Mouse (Mus musculus): Measurements from ENCODE around the gene Nrgn. TPM values are rescaled to one million over a fixed set of nuclear protein-coding genes. Genes with fewer than 3 reads are reported as not detected.

The Nrgn gene
- total RNA-seq (2022): 1 to 10 TPM; 1.0 to 1.8 (median 1.5) TPM

- DNase-seq: peak; percentile 76
These were observed at the start of gene Nrgn for GRCm38 (mm10) chr9:37552536-37553293. Gene Nrgn (minus strand): TSS chr9:37552904.

GRCm38 (mm10) chr9:37600538-37601205 is 48.0 kb upstream of the Nrgn start:
- DNase-seq: no peak

- DNase-seq: no peak
These were observed 45.9 kb upstream of the Nrgn start for GRCm38 (mm10) chr9:37598637-37599036.

- DNase-seq: no peak
These were observed 42.9 kb upstream of the Nrgn start for GRCm38 (mm10) chr9:37595570-37595969.

GRCm38 (mm10) chr9:37593690-37594089 is 41.0 kb upstream of the Nrgn start:
- no peak for DNase-seq

- no peak for DNase-seq
These were observed 39.9 kb upstream of the Nrgn start for GRCm38 (mm10) chr9:37592633-37593032.

- DNase-seq: no peak
These were observed 39.3 kb upstream of the Nrgn start for GRCm38 (mm10) chr9:37592025-37592424.

- DNase-seq: no peak
These were observed 37.7 kb upstream of the Nrgn start for GRCm38 (mm10) chr9:37590381-37590780.

- DNase-seq: no peak
These were observed 34.0 kb upstream of the Nrgn start for GRCm38 (mm10) chr9:37586718-37587117.

GRCm38 (mm10) chr9:37583594-37583993 is 30.9 kb upstream of the Nrgn start:
- no peak for DNase-seq

- DNase-seq: no peak
These were observed 23.8 kb upstream of the Nrgn start for GRCm38 (mm10) chr9:37576436-37576930.

- no peak for DNase-seq
These were observed 19.6 kb upstream of the Nrgn start for GRCm38 (mm10) chr9:37572204-37572876.

GRCm38 (mm10) chr9:37569231-37569835 is 16.6 kb upstream of the Nrgn start:
- DNase-seq: no peak

- no peak for DNase-seq
These were observed 16.0 kb upstream of the Nrgn start for GRCm38 (mm10) chr9:37568605-37569214.

- DNase-seq: no peak
These were observed 15.3 kb upstream of the Nrgn start for GRCm38 (mm10) chr9:37567892-37568604.

- DNase-seq: no peak
These were observed 14.8 kb upstream of the Nrgn start for GRCm38 (mm10) chr9:37567454-37567853.

- no peak for DNase-seq
These were observed 14.3 kb upstream of the Nrgn start for GRCm38 (mm10) chr9:37567019-37567418.

GRCm38 (mm10) chr9:37563805-37564204 is 11.1 kb upstream of the Nrgn start:
- no peak for DNase-seq

- no peak for DNase-seq
These were observed 7.9 kb upstream of the Nrgn start for GRCm38 (mm10) chr9:37560617-37561016.

GRCm38 (mm10) chr9:37556366-37556765 is 3.7 kb upstream of the Nrgn start:
- DNase-seq: no peak

- DNase-seq: no peak
These were observed 2.4 kb upstream of the Nrgn start, which contains the start of gene Siae for GRCm38 (mm10) chr9:37554838-37555748. Gene Siae (plus strand): TSS chr9:37555698.
